Mouse (Mus musculus): ENCODE measurements around the gene Hps4.

- TF ChIP-seq CTCF (IDR thresholded peaks at IDR 0.05; ENCODE audit: low read depth) = no peak
- no peak for TF ChIP-seq EP300 (optimal IDR thresholded peaks at IDR 0.05)
Observed at GRCm38 (mm10) chr5:112298226-112298988, 44.5 kb upstream of the Hps4 start.

Measured in stomach, postnatal 0 days (tissue).